Mouse (Mus musculus) kidney, embryonic 14.5 days (tissue): ENCODE data around the gene Rab3a. TPM values are rescaled to one million over a fixed set of nuclear protein-coding genes. Genes with fewer than 3 reads are reported as not detected.

ENCODE experiments used
- ATAC-seq: fragments of 200-750 bp; cut with Nextera tagmentation; 2 replicates; pipeline ENCODE4 v1.8.0; 2017; ENCODE audit warnings: moderate number of reproducible peaks, mild to moderate bottlenecking, moderate TSS enrichment, moderate library complexity; ENCODE audit not compliant: low FRiP score, low TSS enrichment
- H3K27ac ChIP-seq: fragments of 300-500 bp; sonication (generic); 2 replicates; pipeline ENCODE4 v1.5.1; 2014; ENCODE audit warnings: low read depth, mild to moderate bottlenecking, low read length, moderate library complexity, mixed read lengths
- H3K27me3 ChIP-seq: fragments of 300-500 bp; sonication (generic); 2 replicates; pipeline ENCODE4 v1.6.1; 2014; ENCODE audit warnings: mild to moderate bottlenecking, low read length; ENCODE audit not compliant: control insufficient read depth, insufficient read depth
- H3K36me3 ChIP-seq: fragments of 300-500 bp; sonication (generic); 2 replicates; pipeline ENCODE4 v1.6.1; 2014; ENCODE audit warnings: low read length, mixed read lengths; ENCODE audit not compliant: control insufficient read depth, insufficient read depth
- H3K4me1 ChIP-seq: fragments of 300-500 bp; sonication (generic); 2 replicates; pipeline ENCODE4 v1.6.1; 2014; ENCODE audit warnings: low read length, mixed read lengths; ENCODE audit not compliant: control insufficient read depth, insufficient read depth
- H3K4me2 ChIP-seq: fragments of 300-500 bp; sonication (generic); replicated peaks from 2 replicates; pipeline ENCODE4 v1.6.1; 2014; ENCODE audit warnings: low read depth, mild to moderate bottlenecking, low read length
- H3K4me3 ChIP-seq: fragments of 300-500 bp; sonication (generic); 2 replicates; pipeline ENCODE4 v1.5.1; 2014; ENCODE audit warnings: mild to moderate bottlenecking, low read length
- H3K9ac ChIP-seq: fragments of 300-500 bp; sonication (generic); 2 replicates; pipeline ENCODE4 v1.6.1; 2014; ENCODE audit warnings: low read depth, mild to moderate bottlenecking, low read length, moderate library complexity
- H3K9me3 ChIP-seq: fragments of 300-500 bp; sonication (generic); 2 replicates; pipeline ENCODE4 v1.6.1; 2016; ENCODE audit warnings: low read length; ENCODE audit not compliant: control insufficient read depth
- WGBS: fragments of 180-500 bp; shearing (Covaris S2); extraction: QIAGEN DNeasy Blood & Tissue Kit; methylation state at CpG from one replicate; pipeline ENCODE4 v1.1.7; 2014; 5-methylcytosine and 5-hydroxymethylcytosine counted together
- polyA plus RNA-seq: library from polyadenylated mRNA; unstranded; fragments of >200 nt; fragmentation: Nextera tagmentation; extraction: Ambion mirVana; gene quantifications from 2 replicates; pipeline ENCODE4 v1.2.1, GENCODE M21; 2014

Gene Rab3a
- polyA plus RNA-seq, 1 experiment from 2014 or later, result 16.4 TPM

DNA sequence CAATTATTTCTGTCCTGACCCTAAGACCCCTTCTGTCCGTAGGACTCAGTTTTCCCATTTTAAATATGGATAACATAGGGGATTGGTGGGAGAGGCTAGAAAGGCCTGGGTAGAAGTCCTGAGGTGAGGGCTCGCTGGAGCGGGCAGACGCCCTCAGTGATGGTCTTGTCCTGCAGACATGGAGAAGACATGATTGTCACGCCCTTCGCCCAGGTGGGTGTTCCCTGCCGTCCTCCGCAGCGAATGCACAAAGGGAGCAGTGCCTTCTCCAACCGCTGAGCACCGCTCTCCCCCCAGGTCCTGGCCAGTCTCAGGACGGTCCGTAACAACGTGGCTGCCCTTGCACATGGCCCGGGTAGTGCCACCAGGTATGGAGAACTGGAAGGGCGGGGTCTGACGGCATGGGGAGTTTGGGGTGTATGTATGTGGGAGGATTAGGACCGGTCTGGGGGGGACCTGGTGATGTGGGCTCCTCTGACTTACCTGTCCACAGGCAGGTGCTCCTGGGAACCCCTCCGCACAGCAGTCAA is 8.7 kb upstream of the Rab3a start:
- peaks cover 22% of the 10 kb centered on the region for H3K4me1 ChIP-seq
- no peak overlapping the region for H3K9ac ChIP-seq
- no peak overlapping the region for H3K4me3 ChIP-seq
- no peak overlapping the region for H3K4me2 ChIP-seq
- whole genome bisulfite sequencing, result 54% methylated on average over 19 of the region's 19 CpGs
- H3K27ac ChIP-seq, result no peak overlapping the region
- peaks cover 49% of the 10 kb centered on the region for H3K27me3 ChIP-seq
- H3K36me3 ChIP-seq, result no peaks in the 10 kb centered on the region
- no peaks in the 10 kb centered on the region for H3K9me3 ChIP-seq
- no peak for ATAC-seq

DNA sequence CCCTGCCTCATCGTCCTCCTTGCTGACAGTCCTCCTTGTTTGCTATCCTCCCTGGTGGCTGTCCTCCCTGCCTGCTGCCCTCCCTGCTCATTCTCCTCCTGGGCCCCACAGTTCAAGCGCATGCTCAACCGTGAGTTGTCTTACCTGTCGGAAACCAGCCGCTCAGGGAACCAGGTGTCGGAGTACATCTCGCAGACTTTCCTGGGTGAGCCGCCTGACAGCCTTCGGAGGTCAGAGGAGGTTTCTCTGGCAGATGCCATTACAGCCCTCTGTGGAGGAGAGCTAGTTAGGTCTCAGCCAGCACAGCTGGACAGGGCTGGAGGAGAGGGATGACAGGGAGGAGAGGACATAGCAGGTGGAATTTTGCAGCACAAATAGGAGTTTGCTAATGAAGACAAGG is 7.8 kb upstream of the Rab3a start:
- WGBS, result 55% methylated on average over 9 of the region's 9 CpGs
- Histone ChIP-seq H3K4me3 (no peak overlapping the region), H3K4me1 (peaks cover 22% of the 10 kb centered on the region), H3K27ac (no peak overlapping the region), H3K36me3 (no peaks in the 10 kb centered on the region), H3K9me3 (no peaks in the 10 kb centered on the region), H3K9ac (no peak overlapping the region), H3K4me2 (no peak overlapping the region), H3K27me3 (peaks cover 42% of the 10 kb centered on the region)
- no peak for ATAC-seq

DNA sequence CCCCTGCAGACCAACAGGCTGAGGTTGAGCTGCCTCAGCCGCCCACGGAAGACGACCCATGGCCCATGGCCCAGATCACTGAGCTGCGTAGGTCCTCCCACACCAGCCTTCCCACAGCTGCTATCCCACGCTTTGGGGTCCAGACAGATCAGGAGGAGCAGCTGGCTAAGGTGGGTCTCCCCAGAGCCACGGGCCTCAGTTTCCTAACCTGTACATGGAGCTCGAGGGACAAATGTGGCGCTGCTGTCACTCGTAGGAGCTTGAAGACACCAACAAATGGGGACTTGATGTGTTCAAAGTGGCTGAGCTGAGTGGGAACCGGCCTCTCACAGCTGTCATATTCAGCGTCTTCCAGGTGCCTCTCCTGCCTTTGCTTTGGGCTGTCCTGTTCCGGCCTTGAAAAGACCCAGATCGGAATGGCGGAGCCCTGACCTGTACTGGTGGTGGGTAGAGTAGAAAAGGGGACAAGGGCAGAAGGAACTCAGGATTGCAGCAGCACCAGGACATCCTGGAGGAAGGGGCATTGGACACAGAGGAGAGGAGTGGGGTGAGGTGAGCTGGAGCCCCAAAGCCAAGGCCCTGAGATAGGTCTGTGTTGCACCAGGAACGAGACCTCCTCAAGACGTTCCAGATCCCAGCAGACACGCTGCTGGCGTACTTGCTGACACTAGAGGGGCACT is 7.1 kb upstream of the Rab3a start:
- peaks cover 24% of the 10 kb centered on the region for H3K4me1 ChIP-seq
- H3K9ac ChIP-seq, result no peak overlapping the region
- no peak for ATAC-seq
- H3K4me2 ChIP-seq, result no peak overlapping the region
- WGBS, result 71% methylated on average over 18 of the region's 18 CpGs
- peaks cover 39% of the 10 kb centered on the region for H3K27me3 ChIP-seq
- no peak overlapping the region for H3K27ac ChIP-seq
- H3K9me3 ChIP-seq, result no peaks in the 10 kb centered on the region
- no peaks in the 10 kb centered on the region for H3K36me3 ChIP-seq
- H3K4me3 ChIP-seq, result no peak overlapping the region

DNA sequence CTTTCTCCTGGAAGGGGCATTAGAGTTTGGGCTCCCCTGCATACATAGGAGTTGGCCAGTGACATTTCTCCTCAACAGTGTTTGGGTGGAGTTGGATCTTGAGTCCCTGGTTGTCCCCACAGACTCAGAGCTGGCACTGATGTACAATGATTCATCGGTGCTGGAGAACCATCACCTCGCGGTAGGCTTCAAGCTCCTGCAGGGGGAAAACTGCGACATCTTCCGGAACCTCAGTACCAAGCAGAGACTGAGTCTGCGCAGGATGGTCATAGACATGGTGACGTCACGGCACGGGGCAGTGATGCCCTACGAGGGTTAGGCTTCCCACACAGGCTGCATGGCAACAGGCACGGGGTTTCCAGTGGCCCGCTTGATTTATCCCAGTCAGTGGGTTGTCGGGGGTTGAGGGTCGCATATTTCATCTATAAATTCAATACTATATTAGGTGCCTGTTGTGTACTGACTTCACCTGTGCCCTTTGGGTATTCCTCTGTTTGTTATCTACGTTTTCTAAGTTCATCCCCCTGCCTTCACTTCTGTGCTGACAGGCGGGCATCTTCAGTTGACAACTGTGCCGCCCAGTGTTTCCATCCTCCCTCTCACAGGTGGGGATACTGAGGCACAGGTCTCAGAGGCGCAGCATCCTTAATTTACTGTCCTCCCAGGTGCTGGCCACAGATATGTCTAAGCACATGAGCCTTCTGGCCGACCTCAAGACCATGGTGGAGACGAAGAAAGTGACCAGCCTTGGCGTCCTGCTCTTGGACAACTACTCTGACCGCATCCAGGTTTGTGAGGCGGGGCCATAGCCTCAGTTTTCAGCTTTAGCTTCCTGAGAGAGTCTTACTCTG is 6.0 kb upstream of the Rab3a start:
- H3K9me3 ChIP-seq, result no peaks in the 10 kb centered on the region

DNA sequence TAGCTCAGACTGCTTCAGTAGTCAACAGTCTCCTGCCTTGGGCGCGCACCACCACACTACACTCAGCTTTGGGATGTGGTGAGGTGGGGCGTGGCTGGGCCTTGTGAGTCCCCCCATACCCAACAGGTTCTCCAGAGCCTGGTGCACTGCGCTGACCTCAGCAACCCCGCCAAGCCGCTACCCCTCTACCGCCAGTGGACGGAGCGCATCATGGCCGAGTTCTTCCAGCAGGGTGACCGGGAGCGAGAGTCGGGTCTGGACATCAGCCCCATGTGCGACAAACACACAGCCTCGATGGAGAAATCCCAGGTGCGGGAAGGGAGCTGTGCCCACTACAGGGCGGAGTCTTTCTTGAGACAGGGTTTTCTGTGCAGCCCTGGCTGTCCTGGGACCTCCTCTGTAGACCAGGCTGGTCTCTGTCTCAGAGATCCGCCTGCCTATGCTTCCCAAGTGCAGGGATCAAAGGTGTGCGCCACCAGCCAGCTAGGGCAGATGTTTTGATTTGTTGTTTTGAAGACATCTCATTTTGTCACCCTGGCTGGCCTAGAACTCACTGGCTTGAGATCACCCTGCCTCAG is 5.3 kb upstream of the Rab3a start:
- Histone ChIP-seq H3K27me3 (peaks cover 21% of the 10 kb centered on the region), H3K9ac (no peak overlapping the region), H3K36me3 (no peaks in the 10 kb centered on the region), H3K4me2 (no peak overlapping the region), H3K9me3 (no peaks in the 10 kb centered on the region), H3K27ac (no peak overlapping the region), H3K4me1 (peaks cover 22% of the 10 kb centered on the region), H3K4me3 (no peak overlapping the region)
- no peak for ATAC-seq
- WGBS, result 84% methylated on average over 19 of the region's 19 CpGs

More for the DNA sequence above, 6.0 kb upstream of the Rab3a start:
- 88% methylated on average over 23 of the region's 23 CpGs for WGBS
- Histone ChIP-seq H3K4me3 (no peak overlapping the region), H3K4me1 (peaks cover 25% of the 10 kb centered on the region), H3K27me3 (peaks cover 28% of the 10 kb centered on the region), H3K27ac (no peak overlapping the region), H3K4me2 (no peak overlapping the region), H3K9ac (no peak overlapping the region), H3K36me3 (no peaks in the 10 kb centered on the region)
- ATAC-seq, result no peak

DNA sequence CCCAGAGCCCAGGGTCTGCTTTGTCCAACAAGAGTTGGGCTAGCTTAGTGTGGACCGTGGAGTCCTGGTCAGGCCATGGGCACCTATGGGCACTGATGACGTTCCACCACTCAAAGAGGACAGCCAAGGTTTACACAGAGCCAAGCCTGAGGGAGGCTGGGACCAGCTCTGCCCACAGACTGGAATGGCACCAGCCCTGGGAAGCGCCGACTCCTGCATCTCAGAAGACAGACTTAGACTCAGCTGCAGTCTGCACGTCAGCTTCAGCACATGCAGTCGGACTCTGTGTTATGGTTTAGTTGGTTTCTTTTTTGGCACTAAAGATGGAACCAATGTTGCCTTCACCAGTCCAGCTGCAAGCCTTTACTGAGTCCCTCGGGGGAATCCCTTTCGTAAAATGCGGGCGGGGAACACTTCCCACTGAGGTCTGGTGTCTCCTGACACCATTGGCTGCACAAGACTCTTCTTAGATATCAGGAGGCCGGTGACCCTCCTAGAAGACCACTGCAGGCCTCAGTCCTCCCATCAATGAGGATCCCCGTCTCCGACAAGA is 4.3 kb upstream of the Rab3a start:
- no peak for ATAC-seq
- Histone ChIP-seq H3K9me3 (no peaks in the 10 kb centered on the region), H3K4me2 (no peak overlapping the region), H3K4me3 (no peak overlapping the region), H3K27ac (no peak overlapping the region), H3K4me1 (peaks cover 17% of the 10 kb centered on the region), H3K36me3 (no peaks in the 10 kb centered on the region), H3K9ac (no peak overlapping the region), H3K27me3 (peaks cover 14% of the 10 kb centered on the region)
- 83% methylated on average over 13 of the region's 13 CpGs for WGBS

DNA sequence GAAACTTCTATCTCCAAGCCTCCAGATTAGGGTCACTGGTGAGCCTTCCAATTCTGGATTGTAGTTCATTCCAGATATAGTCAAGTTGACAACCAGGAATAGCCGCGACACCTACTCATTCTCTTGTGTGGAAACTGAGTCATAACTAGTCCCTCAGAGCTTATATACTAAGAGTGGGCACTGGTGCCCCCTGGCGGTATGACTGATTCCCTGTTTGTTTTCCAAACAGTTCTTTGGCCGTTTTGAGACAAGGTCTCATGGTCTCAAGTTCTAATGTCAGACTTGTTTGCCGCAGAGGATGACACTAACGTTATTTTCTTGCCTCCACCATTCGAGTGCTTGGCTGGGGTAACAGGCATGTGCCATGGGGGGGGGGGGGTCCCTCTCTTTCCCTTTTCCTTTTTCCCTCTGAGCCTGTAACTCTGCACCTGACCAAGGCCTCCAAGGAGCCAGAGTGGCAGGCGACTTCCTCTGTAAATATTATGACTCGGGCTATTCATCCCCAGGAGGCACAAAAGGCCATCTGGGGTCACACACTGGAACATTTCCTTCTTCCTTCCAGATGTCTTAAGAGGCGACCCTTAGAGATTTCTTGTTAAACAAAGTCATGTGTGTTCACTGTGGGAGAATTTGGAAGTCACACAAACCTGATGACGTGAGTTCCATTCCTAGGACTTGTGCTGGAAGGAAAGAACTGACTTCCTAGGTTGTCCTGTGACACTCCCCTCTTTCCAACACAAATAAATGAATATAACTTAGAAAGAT is 2.3 kb upstream of the Rab3a start:
- peaks cover 4% of the 10 kb centered on the region; the same call in 1 of the 2 replicates for H3K36me3 ChIP-seq
- no peaks in the 10 kb centered on the region for H3K9me3 ChIP-seq
- H3K27ac ChIP-seq, result peak overlapping the region; percentile 83
- peaks cover 23% of the 10 kb centered on the region for H3K4me1 ChIP-seq
- H3K4me2 ChIP-seq, result no peak overlapping the region
- no peak for ATAC-seq
- 24% methylated on average over 11 of the region's 11 CpGs for WGBS
- H3K9ac ChIP-seq, result no peak overlapping the region
- H3K4me3 ChIP-seq, result no peak overlapping the region
- peaks cover 5% of the 10 kb centered on the region for H3K27me3 ChIP-seq

DNA sequence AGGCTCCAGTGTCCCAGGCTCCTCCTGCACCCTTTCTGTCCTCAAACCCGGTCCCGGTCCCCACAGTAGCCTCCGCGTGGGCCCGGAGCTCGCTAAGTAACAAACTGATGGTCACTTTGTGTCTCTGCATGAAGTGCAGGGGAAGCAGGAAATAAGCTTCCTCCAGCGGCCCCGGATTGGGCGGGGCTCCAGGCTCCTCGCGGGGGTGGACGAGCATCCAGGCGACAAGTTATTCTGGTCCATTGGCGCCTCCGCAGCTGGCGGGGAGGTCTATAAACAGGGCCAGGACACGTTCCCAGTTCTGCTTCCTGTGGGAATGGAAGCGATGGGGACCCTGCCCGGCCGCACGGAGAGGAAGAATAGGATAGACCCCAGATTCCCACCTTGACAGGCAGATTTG is 1.3 kb upstream of the Rab3a start:
- Histone ChIP-seq H3K27ac (peak overlapping the region; percentile 83), H3K27me3 (no peaks in the 10 kb centered on the region), H3K4me2 (peak overlapping the region; percentile 36), H3K4me1 (peaks cover 23% of the 10 kb centered on the region), H3K4me3 (peak overlapping the region; percentile 17; the same call in 1 of the 2 replicates), H3K9me3 (no peaks in the 10 kb centered on the region), H3K36me3 (peaks cover 13% of the 10 kb centered on the region; the same call in 1 of the 2 replicates), H3K9ac (peak overlapping the region; percentile 42; the same call in 1 of the 2 replicates)
- ATAC-seq, result no peak
- WGBS, result 5% methylated on average over 21 of the region's 21 CpGs
